Mouse (Mus musculus): Measurements from ENCODE around the gene Cadm2. TPM values are rescaled to one million over a fixed set of nuclear protein-coding genes. Genes with fewer than 3 reads are reported as not detected.

Cadm2 gene
- polyA plus RNA-seq, 1 experiment from 2014 or later: 0.66 TPM

DNA sequence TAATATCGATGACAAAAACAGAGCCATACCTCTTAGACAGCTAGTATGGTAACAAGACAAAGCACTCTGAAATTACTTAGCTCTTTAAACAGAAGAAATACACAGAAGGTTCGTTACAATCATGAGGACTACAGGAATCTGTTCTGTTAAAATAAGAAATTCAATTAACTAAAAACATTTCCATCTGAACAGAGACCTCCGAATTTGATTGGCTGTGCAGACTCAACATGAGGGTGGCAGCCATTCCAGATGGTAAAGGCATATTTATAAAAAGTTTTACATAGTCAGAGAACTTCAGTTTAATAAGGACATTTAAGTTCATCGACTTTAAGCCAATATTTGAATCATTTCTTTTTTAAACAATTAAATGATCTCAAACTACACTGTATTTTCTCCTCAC lies 105.2 kb downstream of the Cadm2 start:
- no peak overlapping the region for H3K27ac ChIP-seq (ENCODE audit: low read depth)
- TF ChIP-seq CTCF (IDR thresholded peaks at IDR 0.05; ENCODE audit: low read depth): no peak
- 71% methylated on average over 4 of the region's 4 CpGs for WGBS
- no peaks in the 10 kb centered on the region for H3K9me3 ChIP-seq (ENCODE audit: low read depth, low read length)
- DNase-seq: no peak
- H3K4me2 ChIP-seq: no peak overlapping the region
- H3K27me3 ChIP-seq (ENCODE audit: insufficient read depth, low read length): no peaks in the 10 kb centered on the region
- no peaks in the 10 kb centered on the region for H3K36me3 ChIP-seq (ENCODE audit: insufficient read depth)
- no peaks in the 10 kb centered on the region for H3K4me1 ChIP-seq (ENCODE audit: insufficient read depth)
- no peak overlapping the region for H3K4me3 ChIP-seq (ENCODE audit: low read depth, low read length)
- no peak for ATAC-seq (ENCODE audit: insufficient read depth)
- no peak overlapping the region for H3K9ac ChIP-seq

GRCm38 (mm10) chr16:67509079-67509478 lies 111.6 kb downstream of the Cadm2 start:
- ATAC-seq (ENCODE audit: insufficient read depth) (no peak), DNase-seq (no peak)
- Histone ChIP-seq H3K36me3 (ENCODE audit: insufficient read depth) (no peaks in the 10 kb centered on the region), H3K4me2 (no peak overlapping the region), H3K9ac (no peak overlapping the region), H3K9me3 (ENCODE audit: low read depth, low read length) (no peaks in the 10 kb centered on the region), H3K4me1 (ENCODE audit: insufficient read depth) (no peaks in the 10 kb centered on the region), H3K4me3 (ENCODE audit: low read depth, low read length) (no peak overlapping the region), H3K27me3 (ENCODE audit: insufficient read depth, low read length) (no peaks in the 10 kb centered on the region), H3K27ac (ENCODE audit: low read depth) (no peak overlapping the region)
- 61% methylated on average over 9 of the region's 9 CpGs for WGBS
- TF ChIP-seq CTCF (IDR thresholded peaks at IDR 0.05; ENCODE audit: low read depth): no peak

- Histone ChIP-seq H3K4me2 (no peak overlapping the region), H3K4me3 (ENCODE audit: low read depth, low read length) (no peak overlapping the region), H3K4me1 (ENCODE audit: insufficient read depth) (no peaks in the 10 kb centered on the region), H3K27ac (ENCODE audit: low read depth) (no peak overlapping the region), H3K9me3 (ENCODE audit: low read depth, low read length) (no peaks in the 10 kb centered on the region), H3K36me3 (ENCODE audit: insufficient read depth) (no peaks in the 10 kb centered on the region), H3K9ac (no peak overlapping the region), H3K27me3 (ENCODE audit: insufficient read depth, low read length) (no peaks in the 10 kb centered on the region)
- DNase-seq (no peak), ATAC-seq (ENCODE audit: insufficient read depth) (no peak)
- WGBS: 84% methylated on average over 7 of the region's 7 CpGs
- TF ChIP-seq CTCF (IDR thresholded peaks at IDR 0.05; ENCODE audit: low read depth): no peak
Measured at GRCm38 (mm10) chr16:67482542-67482941, 138.2 kb downstream of the Cadm2 start.

GRCm38 (mm10) chr16:67467041-67467440 lies 153.7 kb downstream of the Cadm2 start:
- no peaks in the 10 kb centered on the region for H3K9me3 ChIP-seq (ENCODE audit: low read depth, low read length)
- H3K4me3 ChIP-seq (ENCODE audit: low read depth, low read length): no peak overlapping the region
- TF ChIP-seq CTCF (IDR thresholded peaks at IDR 0.05; ENCODE audit: low read depth): no peak
- DNase-seq: no peak
- no peak overlapping the region for H3K9ac ChIP-seq
- no peak for ATAC-seq (ENCODE audit: insufficient read depth)
- no peaks in the 10 kb centered on the region for H3K27me3 ChIP-seq (ENCODE audit: insufficient read depth, low read length)
- no peaks in the 10 kb centered on the region for H3K4me1 ChIP-seq (ENCODE audit: insufficient read depth)
- H3K27ac ChIP-seq (ENCODE audit: low read depth): no peak overlapping the region
- WGBS: 79% methylated on average over 3 of the region's 3 CpGs
- H3K36me3 ChIP-seq (ENCODE audit: insufficient read depth): no peaks in the 10 kb centered on the region
- H3K4me2 ChIP-seq: no peak overlapping the region

GRCm38 (mm10) chr16:67436301-67436700 lies 184.4 kb downstream of the Cadm2 start:
- Histone ChIP-seq H3K4me3 (ENCODE audit: low read depth, low read length) (no peak overlapping the region), H3K27me3 (ENCODE audit: insufficient read depth, low read length) (no peaks in the 10 kb centered on the region), H3K27ac (ENCODE audit: low read depth) (no peak overlapping the region), H3K4me2 (no peak overlapping the region), H3K9me3 (ENCODE audit: low read depth, low read length) (no peaks in the 10 kb centered on the region), H3K36me3 (ENCODE audit: insufficient read depth) (no peaks in the 10 kb centered on the region), H3K4me1 (ENCODE audit: insufficient read depth) (no peaks in the 10 kb centered on the region), H3K9ac (no peak overlapping the region)
- ATAC-seq (ENCODE audit: insufficient read depth) (no peak), DNase-seq (no peak)
- WGBS: 74% methylated on average over 4 of the region's 4 CpGs
- no peak for TF ChIP-seq CTCF (IDR thresholded peaks at IDR 0.05; ENCODE audit: low read depth)

DNA sequence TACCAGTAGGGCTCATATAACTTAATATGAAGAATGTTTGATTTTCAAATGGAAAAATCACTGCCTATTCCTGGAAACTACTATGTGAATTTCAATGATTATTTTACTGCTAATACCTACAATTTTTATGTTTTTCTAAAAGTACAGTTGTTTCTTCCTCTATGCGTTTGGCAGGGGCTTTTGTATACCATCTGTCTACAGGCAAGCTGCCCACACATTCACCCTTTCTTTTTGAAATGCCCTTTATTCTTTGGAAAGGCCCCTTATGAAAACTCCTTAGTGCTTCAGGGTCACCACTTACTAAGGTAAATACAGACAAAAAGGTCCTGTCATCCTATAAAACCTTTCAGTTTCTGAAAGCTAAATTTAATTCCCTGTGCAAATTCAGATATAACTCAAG lies 195.3 kb downstream of the Cadm2 start:
- DNase-seq (no peak), ATAC-seq (ENCODE audit: insufficient read depth) (no peak)
- TF ChIP-seq CTCF (IDR thresholded peaks at IDR 0.05; ENCODE audit: low read depth): no peak
- H3K4me1 ChIP-seq (ENCODE audit: insufficient read depth): no peaks in the 10 kb centered on the region
- H3K4me3 ChIP-seq (ENCODE audit: low read depth, low read length): no peak overlapping the region
- H3K36me3 ChIP-seq (ENCODE audit: insufficient read depth): no peaks in the 10 kb centered on the region
- no peak overlapping the region for H3K27ac ChIP-seq (ENCODE audit: low read depth)
- 50% methylated on average over 1 of the region's 1 CpGs for WGBS
- H3K9me3 ChIP-seq (ENCODE audit: low read depth, low read length): no peaks in the 10 kb centered on the region
- H3K9ac ChIP-seq: no peak overlapping the region
- no peaks in the 10 kb centered on the region for H3K27me3 ChIP-seq (ENCODE audit: insufficient read depth, low read length)
- no peak overlapping the region for H3K4me2 ChIP-seq

DNA sequence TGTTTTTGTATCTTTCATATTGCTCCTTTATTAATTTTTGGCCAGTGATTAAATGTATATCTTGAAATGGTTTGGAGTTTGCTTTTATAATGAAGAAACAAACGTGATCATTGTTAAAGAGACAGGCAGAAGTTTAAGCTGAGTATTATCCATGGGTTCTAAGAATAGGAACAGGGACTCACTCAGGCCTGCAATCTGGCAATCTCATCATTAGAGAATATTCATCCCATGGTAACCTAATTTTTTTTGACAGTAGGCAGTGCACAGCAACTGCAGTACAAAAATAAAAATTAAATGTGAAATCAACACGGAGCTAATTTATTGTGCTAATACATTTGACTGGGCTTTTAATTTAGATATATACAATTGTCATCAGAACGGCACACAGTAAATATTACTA lies 209.8 kb downstream of the Cadm2 start:
- Histone ChIP-seq H3K9me3 (ENCODE audit: low read depth, low read length) (no peaks in the 10 kb centered on the region), H3K4me3 (ENCODE audit: low read depth, low read length) (no peak overlapping the region), H3K4me2 (no peak overlapping the region), H3K9ac (no peak overlapping the region), H3K27ac (ENCODE audit: low read depth) (no peak overlapping the region), H3K27me3 (ENCODE audit: insufficient read depth, low read length) (no peaks in the 10 kb centered on the region), H3K36me3 (ENCODE audit: insufficient read depth) (no peaks in the 10 kb centered on the region), H3K4me1 (ENCODE audit: insufficient read depth) (no peaks in the 10 kb centered on the region)
- ATAC-seq (ENCODE audit: insufficient read depth): no peak
- DNase-seq: no peak
- 58% methylated on average over 3 of the region's 3 CpGs for WGBS
- TF ChIP-seq CTCF (IDR thresholded peaks at IDR 0.05; ENCODE audit: low read depth): no peak

GRCm38 (mm10) chr16:67410482-67410881 lies 210.2 kb downstream of the Cadm2 start:
- 49% methylated on average over 2 of the region's 2 CpGs for WGBS
- H3K27ac ChIP-seq (ENCODE audit: low read depth): no peak overlapping the region
- no peaks in the 10 kb centered on the region for H3K36me3 ChIP-seq (ENCODE audit: insufficient read depth)
- H3K4me1 ChIP-seq (ENCODE audit: insufficient read depth): no peaks in the 10 kb centered on the region
- no peak for TF ChIP-seq CTCF (IDR thresholded peaks at IDR 0.05; ENCODE audit: low read depth)
- no peak for ATAC-seq (ENCODE audit: insufficient read depth)
- H3K4me2 ChIP-seq: no peak overlapping the region
- DNase-seq: no peak
- no peak overlapping the region for H3K4me3 ChIP-seq (ENCODE audit: low read depth, low read length)
- H3K27me3 ChIP-seq (ENCODE audit: insufficient read depth, low read length): no peaks in the 10 kb centered on the region
- no peaks in the 10 kb centered on the region for H3K9me3 ChIP-seq (ENCODE audit: low read depth, low read length)
- H3K9ac ChIP-seq: no peak overlapping the region
